ENCODE assay signal across 10 mouse cellular contexts in the genomic region with DNA sequence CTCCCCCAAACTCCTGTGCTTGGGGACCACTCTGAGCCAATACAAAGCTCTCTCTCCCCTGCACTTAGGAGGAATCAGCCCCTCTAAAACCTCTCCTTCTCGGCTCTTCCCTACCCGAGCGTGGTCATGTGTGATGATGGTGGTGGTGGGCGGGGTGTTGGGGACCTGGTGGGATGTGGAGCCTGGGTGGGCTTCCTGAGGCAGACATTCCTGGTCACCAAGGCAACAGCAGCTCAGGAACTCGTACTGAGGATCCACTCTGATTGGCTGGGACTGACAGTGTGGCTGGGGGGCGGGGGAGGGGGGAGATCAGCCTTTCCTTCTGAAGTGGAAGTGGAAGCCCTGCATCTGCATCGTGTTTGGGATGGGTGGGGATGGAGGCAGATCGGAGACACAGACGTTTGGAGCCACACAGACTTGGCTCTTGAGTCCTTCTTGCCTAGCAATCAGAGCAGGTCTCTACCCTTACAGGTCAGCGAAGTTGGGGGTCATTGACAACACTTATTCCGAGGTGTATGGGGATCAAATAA. TPM values are rescaled to one million over a fixed set of nuclear protein-coding genes. Genes with fewer than 3 reads are reported as not detected.
A peak's percentile ranks its signal among the peaks of the same experiment; 100 is the strongest.
DNase-seq lines count a peak whose midpoint lies in the region; ATAC-seq and TF ChIP-seq lines count a peak whose summit lies in the region.
"Had no signal": no experiment of that assay in that cellular context is flagged by ENCODE, and none has a peak within 500 bp of the region (broad histone marks: within the 10 kb centered on the region; RNA-seq: fewer than 3 reads in every experiment).

No protein-coding gene starts in this region.

- H3K27me3 ChIP-seq in kidney, embryonic 15.5 days: no peaks in the 10 kb centered on the region
- no peaks in the 10 kb centered on the region for H3K27me3 ChIP-seq in embryonic facial prominence, embryonic 13.5 days
- no peaks in the 10 kb centered on the region for H3K27me3 ChIP-seq in hindbrain, postnatal 0 days (ENCODE audit: insufficient read depth, low read length)
- no peaks in the 10 kb centered on the region for H3K27me3 ChIP-seq in neural tube, embryonic 13.5 days
- H3K27me3 ChIP-seq: heart, embryonic 15.5 days had no signal

- H3K4me2 ChIP-seq in kidney, embryonic 15.5 days: peak overlapping the region; percentile 9; the same call in 1 of the 2 replicates
- H3K4me2 ChIP-seq in embryonic facial prominence, embryonic 13.5 days: peak overlapping the region; percentile 42
- H3K4me2 ChIP-seq in hindbrain, postnatal 0 days (ENCODE audit: low read depth, low read length): peak overlapping the region; percentile 38
- peak overlapping the region; percentile 45 for H3K4me2 ChIP-seq in neural tube, embryonic 13.5 days
- H3K4me2 ChIP-seq: heart, embryonic 15.5 days had no signal

- H3K9ac ChIP-seq in kidney, embryonic 15.5 days: no peak overlapping the region
- 0 out of 2 replicates have a peak overlapping the region, but pooled peaks have one; percentile 46 for H3K9ac ChIP-seq in embryonic facial prominence, embryonic 13.5 days
- 0 out of 2 replicates have a peak overlapping the region, but pooled peaks have one; percentile 9 for H3K9ac ChIP-seq in hindbrain, postnatal 0 days (replicated peaks; ENCODE audit: low read length)
- no peak overlapping the region; the same call in 1 of the 2 replicates for H3K9ac ChIP-seq in neural tube, embryonic 13.5 days
- H3K9ac ChIP-seq: heart, embryonic 15.5 days had no signal

- no peak overlapping the region for H3K4me3 ChIP-seq in kidney, embryonic 15.5 days (replicated peaks)
- H3K4me3 ChIP-seq in embryonic facial prominence, embryonic 13.5 days: peak overlapping the region; percentile 10; the same call in 1 of the 2 replicates
- H3K4me3 ChIP-seq in hindbrain, postnatal 0 days (ENCODE audit: low read length): no peak overlapping the region
- peak overlapping the region; percentile 13; the same call in 1 of the 2 replicates for H3K4me3 ChIP-seq in neural tube, embryonic 13.5 days
- H3K4me3 ChIP-seq: heart, embryonic 15.5 days; megakaryocyte, embryonic 14.5 days had no signal

- no peaks in the 10 kb centered on the region for H3K36me3 ChIP-seq in kidney, embryonic 15.5 days
- H3K36me3 ChIP-seq in embryonic facial prominence, embryonic 13.5 days: peaks cover 10% of the 10 kb centered on the region
- H3K36me3 ChIP-seq in hindbrain, postnatal 0 days (ENCODE audit: insufficient read depth, low read length): no peaks in the 10 kb centered on the region
- H3K36me3 ChIP-seq in neural tube, embryonic 13.5 days: no peaks in the 10 kb centered on the region
- H3K36me3 ChIP-seq: heart, embryonic 15.5 days had no signal

- peaks cover 42% of the 10 kb centered on the region for H3K4me1 ChIP-seq in kidney, embryonic 15.5 days
- H3K4me1 ChIP-seq in embryonic facial prominence, embryonic 13.5 days: peaks cover 66% of the 10 kb centered on the region
- peaks cover 49% of the 10 kb centered on the region for H3K4me1 ChIP-seq in hindbrain, postnatal 0 days (ENCODE audit: insufficient read depth, low read length)
- peaks cover 60% of the 10 kb centered on the region for H3K4me1 ChIP-seq in neural tube, embryonic 13.5 days (replicated peaks)

- no peak for TF ChIP-seq CTCF in hindbrain, postnatal 0 days (IDR thresholded peaks at IDR 0.05; ENCODE audit: low read depth)

- no peaks in the 10 kb centered on the region for H3K9me3 ChIP-seq in kidney, embryonic 15.5 days (replicated peaks)
- no peaks in the 10 kb centered on the region for H3K9me3 ChIP-seq in embryonic facial prominence, embryonic 13.5 days
- H3K9me3 ChIP-seq in hindbrain, postnatal 0 days (ENCODE audit: low read length): no peaks in the 10 kb centered on the region
- H3K9me3 ChIP-seq in neural tube, embryonic 13.5 days: no peaks in the 10 kb centered on the region
- H3K9me3 ChIP-seq: heart, embryonic 15.5 days had no signal

- no peak for DNase-seq in kidney, adult 8-10 months
- DNase-seq in hindbrain, postnatal 0 days (ENCODE audit: low spot score): peak; percentile 81
- no peak for DNase-seq in gastrocnemius, postnatal 36 days
- no peak for DNase-seq in layer of hippocampus, adult 8-10 months (ENCODE audit: low spot score in 2 of 2)

- 12% methylated on average over 11 of the region's 11 CpGs for WGBS in kidney, embryonic 15.5 days
- WGBS in embryonic facial prominence, embryonic 13.5 days: 5% methylated on average over 11 of the region's 11 CpGs
- WGBS in hindbrain, postnatal 0 days: 11% methylated on average over 11 of the region's 11 CpGs
- 15% methylated on average over 11 of the region's 11 CpGs for WGBS in neural tube, embryonic 13.5 days

- intact Hi-C loops in gastrocnemius, postnatal 36 days (cut with DNase I): no loop called here

- H3K27ac ChIP-seq in kidney, embryonic 15.5 days: no peak overlapping the region
- peak overlapping the region; percentile 85 for H3K27ac ChIP-seq in embryonic facial prominence, embryonic 13.5 days
- H3K27ac ChIP-seq in hindbrain, postnatal 0 days: peak overlapping the region; percentile 81
- H3K27ac ChIP-seq in neural tube, embryonic 13.5 days (replicated peaks): peak overlapping the region; percentile 81
- H3K27ac ChIP-seq: heart, embryonic 15.5 days had no signal

- peak; percentile 46; the same call in 1 of the 2 replicates for ATAC-seq in kidney, embryonic 15.5 days (replicated peaks; ENCODE audit: low FRiP score)
- peak; percentile 69; the same call in 1 of the 2 replicates for ATAC-seq in embryonic facial prominence, embryonic 13.5 days (ENCODE audit: insufficient number of reproducible peaks, insufficient read depth, low FRiP score, low TSS enrichment, low read depth)
- peak; percentile 82 for ATAC-seq in hindbrain, postnatal 0 days
- peak; percentile 69; the same call in 1 of the 2 replicates for ATAC-seq in neural tube, embryonic 13.5 days (ENCODE audit: low read depth)
- ATAC-seq in granulocyte monocyte progenitor cell, adult 5-6 weeks (replicated peaks; ENCODE audit: poor library complexity, severe bottlenecking): no peak

RNA-seq across cellular contexts. Expression of gene Ece1, which starts 30.7 kb away (rescaled TPM):
- polyA plus RNA-seq in kidney, embryonic 15.5 days (2015; fragmentation: Nextera tagmentation; extraction: Ambion mirVana): 53.7 and 58.5 TPM in 2 replicates
- polyA plus RNA-seq in embryonic facial prominence, embryonic 13.5 days (2015; fragmentation: Nextera tagmentation; extraction: Ambion mirVana): 49.9 and 65.0 TPM in 2 replicates
- 40.0 and 43.8 TPM in 2 replicates for total RNA-seq in hindbrain, postnatal 0 days (2014; rRNA removed)
- polyA plus RNA-seq in hindbrain, postnatal 0 days (2015; fragmentation: Nextera tagmentation; extraction: Ambion mirVana): 23.0 and 23.4 TPM in 2 replicates
- polyA plus RNA-seq in neural tube, embryonic 13.5 days (2015; fragmentation: Nextera tagmentation; extraction: Ambion mirVana): 27.5 and 32.6 TPM in 2 replicates
- 10 to 100 TPM; 57.9 to 67.9 TPM for total RNA-seq in gastrocnemius, postnatal 36 days (2021)
- 8.4 and 12.3 TPM in 2 replicates for total RNA-seq in granulocyte monocyte progenitor cell, adult 5-6 weeks (2014; fragmentation: Nextera tagmentation)
- total RNA-seq in granulocyte monocyte progenitor cell, adult 5-6 weeks (2017): 3.7 and 4.8 TPM in 2 replicates
- total RNA-seq in layer of hippocampus, adult 8-10 months (2022): 10 to 100 TPM; 47.2 to 63.1 (median 53.9) TPM

Comparison
In these comparisons a context has a peak if more than half of its experiments do, and no peak if none do; other contexts are left out.
1. H3K4me3 ChIP-seq: peak in embryonic facial prominence, embryonic 13.5 days (single experiment) and neural tube, embryonic 13.5 days (single experiment); none in kidney, embryonic 15.5 days (single experiment) and hindbrain, postnatal 0 days (single experiment).
2. H3K9ac ChIP-seq: peak in embryonic facial prominence, embryonic 13.5 days (single experiment) and hindbrain, postnatal 0 days (single experiment); none in kidney, embryonic 15.5 days (single experiment) and neural tube, embryonic 13.5 days (single experiment).
3. Peak in every context shown above with its lines, with median percentiles within 50 percentile points of each other: H3K4me2 ChIP-seq.